In genomic region chr10:17646391-17646790, GRCm38 (mm10) we compare ENCODE assay signal across 19 mouse cellular contexts.
DNase-seq lines count a peak whose midpoint lies in the region; ATAC-seq and TF ChIP-seq lines count a peak whose summit lies in the region.
"Had no signal": no experiment of that assay in that cellular context is flagged by ENCODE, and none has a peak within 500 bp of the region (broad histone marks: within the 10 kb centered on the region; RNA-seq: fewer than 3 reads in every experiment).

No protein-coding gene starts in this region.

- ATAC-seq in intestine, postnatal 0 days, result peak; percentile 93
- peak; percentile 87 for ATAC-seq in kidney, embryonic 15.5 days (replicated peaks; ENCODE audit: low FRiP score)
- ATAC-seq in liver, embryonic 13.5 days (ENCODE audit: low read depth), result peak; percentile 61
- ATAC-seq in stomach, postnatal 0 days (ENCODE audit: low FRiP score, low TSS enrichment), result peak; percentile 76; the same call in 1 of the 2 replicates
- ATAC-seq: activated CD4-positive, CD25-positive, alpha-beta regulatory T cell, adult 4 months; forebrain, embryonic 14.5 days; midbrain, embryonic 13.5 days; Patski had no signal

- H3K4me2 ChIP-seq in intestine, postnatal 0 days (replicated peaks; ENCODE audit: low read depth), result peak overlapping the region; percentile 25; the same call in 1 of the 2 replicates
- H3K4me2 ChIP-seq in kidney, embryonic 15.5 days, result no peak overlapping the region
- no peak overlapping the region for H3K4me2 ChIP-seq in liver, embryonic 13.5 days
- H3K4me2 ChIP-seq in stomach, postnatal 0 days (replicated peaks; ENCODE audit: low read depth), result no peak overlapping the region
- H3K4me2 ChIP-seq: lung, embryonic 15.5 days; midbrain, embryonic 13.5 days had no signal

- no peak for TF ChIP-seq CTCF in intestine, postnatal 0 days (IDR thresholded peaks at IDR 0.05; ENCODE audit: low read depth)
- TF ChIP-seq CTCF in stomach, postnatal 0 days (IDR thresholded peaks at IDR 0.05; ENCODE audit: low read depth), result no peak

- no peaks in the 10 kb centered on the region for H3K9me3 ChIP-seq in intestine, postnatal 0 days (ENCODE audit: control insufficient read depth)
- no peaks in the 10 kb centered on the region for H3K9me3 ChIP-seq in kidney, embryonic 15.5 days (replicated peaks)
- H3K9me3 ChIP-seq in liver, embryonic 13.5 days (replicated peaks), result no peaks in the 10 kb centered on the region
- H3K9me3 ChIP-seq in stomach, postnatal 0 days (ENCODE audit: control insufficient read depth, low read length), result no peaks in the 10 kb centered on the region
- H3K9me3 ChIP-seq: lung, embryonic 15.5 days; midbrain, embryonic 13.5 days had no signal

- H3K4me1 ChIP-seq in intestine, postnatal 0 days (replicated peaks; ENCODE audit: control insufficient read depth, insufficient read depth, low read length), result no peaks in the 10 kb centered on the region; the same call in 1 of the 2 replicates
- H3K4me1 ChIP-seq in kidney, embryonic 15.5 days, result 0 out of 2 replicates have a peak, but pooled peaks cover 1% of the 10 kb centered on the region
- H3K4me1 ChIP-seq in liver, embryonic 13.5 days (replicated peaks), result peaks cover 23% of the 10 kb centered on the region
- H3K4me1 ChIP-seq in stomach, postnatal 0 days (replicated peaks; ENCODE audit: control insufficient read depth, insufficient read depth), result no peaks in the 10 kb centered on the region
- H3K4me1 ChIP-seq: midbrain, embryonic 13.5 days had no signal

- H3K27me3 ChIP-seq in intestine, postnatal 0 days (replicated peaks; ENCODE audit: control insufficient read depth, insufficient read depth, low read length), result no peaks in the 10 kb centered on the region
- no peaks in the 10 kb centered on the region for H3K27me3 ChIP-seq in kidney, embryonic 15.5 days
- no peaks in the 10 kb centered on the region for H3K27me3 ChIP-seq in liver, embryonic 13.5 days
- no peaks in the 10 kb centered on the region for H3K27me3 ChIP-seq in stomach, postnatal 0 days (ENCODE audit: control insufficient read depth, insufficient read depth, low read length)
- H3K27me3 ChIP-seq: lung, embryonic 15.5 days; midbrain, embryonic 13.5 days; Patski had no signal

- no peak overlapping the region for H3K9ac ChIP-seq in intestine, postnatal 0 days (ENCODE audit: low read depth, low read length)
- no peak overlapping the region for H3K9ac ChIP-seq in kidney, embryonic 15.5 days
- H3K9ac ChIP-seq in liver, embryonic 13.5 days, result no peak overlapping the region
- H3K9ac ChIP-seq in stomach, postnatal 0 days (ENCODE audit: low read length), result no peak overlapping the region
- H3K9ac ChIP-seq: lung, embryonic 15.5 days; midbrain, embryonic 13.5 days had no signal

- H3K36me3 ChIP-seq in intestine, postnatal 0 days (ENCODE audit: control insufficient read depth, insufficient read depth), result no peaks in the 10 kb centered on the region
- H3K36me3 ChIP-seq in kidney, embryonic 15.5 days, result no peaks in the 10 kb centered on the region
- no peaks in the 10 kb centered on the region for H3K36me3 ChIP-seq in liver, embryonic 13.5 days
- no peaks in the 10 kb centered on the region for H3K36me3 ChIP-seq in stomach, postnatal 0 days (ENCODE audit: control insufficient read depth, insufficient read depth, low read length)
- H3K36me3 ChIP-seq: lung, embryonic 15.5 days; midbrain, embryonic 13.5 days had no signal

- peak overlapping the region; percentile 6; the same call in 1 of the 2 replicates for H3K27ac ChIP-seq in intestine, postnatal 0 days (ENCODE audit: low read depth, low read length)
- H3K27ac ChIP-seq in kidney, embryonic 15.5 days, result peak overlapping the region; percentile 32; the same call in 1 of the 2 replicates
- no peak overlapping the region for H3K27ac ChIP-seq in liver, embryonic 13.5 days
- H3K27ac ChIP-seq in stomach, postnatal 0 days (replicated peaks), result no peak overlapping the region
- H3K27ac ChIP-seq: lung, embryonic 15.5 days; macrophage; midbrain, embryonic 13.5 days had no signal

- 45% methylated on average over 4 of the region's 4 CpGs for WGBS in intestine, postnatal 0 days
- WGBS in kidney, embryonic 15.5 days, result 57% methylated on average over 4 of the region's 4 CpGs
- 71% methylated on average over 4 of the region's 4 CpGs for WGBS in liver, embryonic 13.5 days (ENCODE audit: insufficient replicate concordance)
- 83% methylated on average over 4 of the region's 4 CpGs for WGBS in stomach, postnatal 0 days

- no peak overlapping the region for H3K4me3 ChIP-seq in intestine, postnatal 0 days (ENCODE audit: low read depth, low read length)
- H3K4me3 ChIP-seq in kidney, embryonic 15.5 days (replicated peaks), result no peak overlapping the region
- no peak overlapping the region for H3K4me3 ChIP-seq in liver, embryonic 13.5 days (replicated peaks)
- no peak overlapping the region for H3K4me3 ChIP-seq in stomach, postnatal 0 days (ENCODE audit: low read depth, low read length)
- H3K4me3 ChIP-seq: erythroblast, embryonic 14.5 days; lung, embryonic 15.5 days; midbrain, embryonic 13.5 days; myocyte had no signal

- no peak for TF ChIP-seq EP300 in stomach, postnatal 0 days (optimal IDR thresholded peaks at IDR 0.05)

- no peak for DNase-seq in liver, embryonic 13.5 days
- no peak for DNase-seq in stomach, postnatal 0 days (ENCODE audit: low spot score)
- DNase-seq in embryo, embryonic 10.5 days (ENCODE audit: low spot score), result no peak
- DNase-seq in adrenal gland, postnatal 14 days, result no peak
- no peak for DNase-seq in ovary, postnatal 14 days (ENCODE audit: low spot score)
- DNase-seq: adrenal gland, postnatal 25 days; cerebellum, adult 18-20 months; spleen, adult 18-20 months; thymus, postnatal 14 days had no signal

Comparison
In these comparisons a context has a peak if more than half of its experiments do, and no peak if none do; other contexts are left out.
1. H3K27ac ChIP-seq: peak in intestine, postnatal 0 days (single experiment) and kidney, embryonic 15.5 days (single experiment); none in liver, embryonic 13.5 days (single experiment) and stomach, postnatal 0 days (single experiment).
2. Peak in every context shown above with its lines, with median percentiles within 50 percentile points of each other: ATAC-seq.